Mouse (Mus musculus): ENCODE results near the gene Hnrnpd. TPM values are rescaled to one million over a fixed set of nuclear protein-coding genes. Genes with fewer than 3 reads are reported as not detected.

The Hnrnpd gene
- polyA plus RNA-seq, 1 experiment from 2014 or later: 196 TPM

DNA sequence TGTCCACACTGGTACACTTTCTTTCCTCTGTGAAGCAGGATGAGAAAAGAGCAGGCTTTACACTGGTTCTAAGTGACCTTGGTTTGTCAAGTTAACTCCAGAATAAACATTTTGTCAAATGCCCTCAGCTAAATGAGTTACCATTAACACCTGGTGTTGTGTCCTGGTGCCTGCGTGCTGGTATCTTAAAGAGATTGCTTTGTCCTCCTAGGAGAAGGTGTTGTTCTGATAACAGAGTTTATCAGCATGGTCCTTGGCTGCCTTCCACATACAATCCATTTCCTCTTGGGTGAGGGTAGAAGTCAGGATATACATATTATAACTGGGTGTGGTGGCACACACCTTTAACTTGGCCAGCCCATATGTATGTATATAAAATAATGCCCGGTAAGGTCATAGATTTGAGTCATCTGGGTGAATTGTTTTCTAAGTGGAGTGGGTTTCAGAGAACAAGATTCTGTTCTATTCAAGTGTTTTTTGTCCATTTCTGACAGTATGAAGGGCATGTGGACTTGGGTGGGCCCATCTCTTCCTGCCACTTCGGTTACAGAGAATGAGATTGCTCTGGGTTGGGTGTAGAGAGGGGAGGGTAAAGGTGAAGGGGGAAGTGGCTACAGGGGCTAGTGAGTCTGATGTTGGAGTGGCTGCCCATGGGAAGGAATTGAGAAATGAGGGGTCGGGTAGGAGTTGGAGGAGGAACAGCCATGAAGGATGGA is 27.7 kb upstream of the Hnrnpd start:
- WGBS: 78% methylated on average over 4 of the region's 4 CpGs
- no peak for TF ChIP-seq CTCF (IDR thresholded peaks at IDR 0.05; ENCODE audit: low read depth)
- H3K9me3 ChIP-seq (ENCODE audit: low read depth, low read length): no peaks in the 10 kb centered on the region
- DNase-seq (no peak), ATAC-seq (ENCODE audit: insufficient read depth) (no peak)
- no peaks in the 10 kb centered on the region for H3K36me3 ChIP-seq (ENCODE audit: insufficient read depth)
- no peak overlapping the region for H3K9ac ChIP-seq
- no peaks in the 10 kb centered on the region for H3K27me3 ChIP-seq (ENCODE audit: insufficient read depth, low read length)
- no peak overlapping the region for H3K4me3 ChIP-seq (ENCODE audit: low read depth, low read length)
- no peak overlapping the region for H3K4me2 ChIP-seq
- H3K4me1 ChIP-seq (ENCODE audit: insufficient read depth): no peaks in the 10 kb centered on the region
- no peak overlapping the region for H3K27ac ChIP-seq (ENCODE audit: low read depth)

DNA sequence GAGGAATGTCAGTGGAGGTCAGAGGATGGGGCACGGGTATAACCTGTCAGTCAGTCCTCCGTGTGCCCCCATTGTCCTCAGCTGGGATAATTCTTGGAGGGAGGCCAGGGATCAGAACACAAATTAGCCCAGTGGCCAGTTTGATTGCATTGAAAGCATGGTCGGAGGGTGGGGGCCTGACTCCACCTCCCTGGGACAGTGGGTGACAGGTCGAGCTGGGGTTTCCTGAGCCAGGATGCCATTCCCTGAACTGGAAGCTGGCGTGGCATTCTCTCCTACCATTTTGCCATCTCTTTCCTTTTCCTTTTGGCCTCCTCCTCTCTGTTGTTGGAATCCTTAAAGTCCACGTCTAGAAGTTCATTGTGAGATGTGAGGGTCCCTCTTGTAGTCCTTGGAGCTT is 27.2 kb upstream of the Hnrnpd start:
- no peak overlapping the region for H3K4me2 ChIP-seq
- H3K9ac ChIP-seq: no peak overlapping the region
- no peaks in the 10 kb centered on the region for H3K9me3 ChIP-seq (ENCODE audit: low read depth, low read length)
- 73% methylated on average over 6 of the region's 6 CpGs for WGBS
- no peak for TF ChIP-seq CTCF (IDR thresholded peaks at IDR 0.05; ENCODE audit: low read depth)
- no peaks in the 10 kb centered on the region for H3K36me3 ChIP-seq (ENCODE audit: insufficient read depth)
- H3K27me3 ChIP-seq (ENCODE audit: insufficient read depth, low read length): no peaks in the 10 kb centered on the region
- no peak overlapping the region for H3K4me3 ChIP-seq (ENCODE audit: low read depth, low read length)
- DNase-seq (no peak), ATAC-seq (ENCODE audit: insufficient read depth) (no peak)
- H3K27ac ChIP-seq (ENCODE audit: low read depth): no peak overlapping the region
- no peaks in the 10 kb centered on the region for H3K4me1 ChIP-seq (ENCODE audit: insufficient read depth)

DNA sequence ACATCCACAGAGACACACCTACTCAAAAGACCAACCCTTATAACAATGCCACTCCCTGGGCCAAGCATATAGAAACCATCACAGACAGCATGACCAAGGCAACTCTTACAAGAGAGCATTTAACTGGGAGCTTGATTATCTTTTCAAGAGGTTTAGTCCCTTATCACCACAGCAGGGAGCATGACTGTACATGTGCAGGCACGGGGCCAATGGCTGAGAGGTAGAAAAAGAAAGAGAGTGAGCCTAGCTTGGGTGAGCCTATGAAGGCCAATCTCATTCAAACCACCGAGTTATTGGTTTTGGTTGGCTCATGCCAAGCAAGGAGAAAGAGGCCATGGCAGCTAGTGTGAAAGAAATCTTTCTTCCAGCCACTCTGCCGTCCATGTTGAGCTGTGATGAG is 26.7 kb upstream of the Hnrnpd start:
- no peak overlapping the region for H3K4me2 ChIP-seq
- TF ChIP-seq CTCF (IDR thresholded peaks at IDR 0.05; ENCODE audit: low read depth): no peak
- no peaks in the 10 kb centered on the region for H3K36me3 ChIP-seq (ENCODE audit: insufficient read depth)
- no peak overlapping the region for H3K4me3 ChIP-seq (ENCODE audit: low read depth, low read length)
- H3K4me1 ChIP-seq (ENCODE audit: insufficient read depth): no peaks in the 10 kb centered on the region
- DNase-seq: no peak
- no peak for ATAC-seq (ENCODE audit: insufficient read depth)
- H3K9me3 ChIP-seq (ENCODE audit: low read depth, low read length): no peaks in the 10 kb centered on the region
- no peaks in the 10 kb centered on the region for H3K27me3 ChIP-seq (ENCODE audit: insufficient read depth, low read length)
- WGBS: 57% methylated on average over 3 of the region's 3 CpGs
- no peak overlapping the region for H3K27ac ChIP-seq (ENCODE audit: low read depth)
- H3K9ac ChIP-seq: no peak overlapping the region

DNA sequence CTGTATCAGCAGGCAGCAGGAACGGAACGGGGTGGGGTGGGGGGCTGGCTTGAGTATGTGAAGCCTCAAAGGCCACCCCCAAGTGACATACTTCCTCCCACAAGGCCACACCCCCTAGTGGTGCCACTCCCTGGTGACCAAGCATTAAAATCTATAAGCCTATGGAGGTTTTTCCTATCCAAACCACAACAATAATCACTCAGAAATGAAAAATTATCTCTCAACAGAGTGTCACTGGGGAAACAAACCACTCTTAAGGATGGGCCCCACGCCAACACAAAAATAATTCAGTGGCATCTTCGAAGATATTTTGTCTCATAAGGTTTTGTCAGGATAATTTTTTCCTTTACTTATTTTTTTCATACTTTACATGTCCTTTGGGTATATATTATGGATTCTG is 25.2 kb upstream of the Hnrnpd start:
- no peak overlapping the region for H3K4me2 ChIP-seq
- 73% methylated on average over 4 of the region's 4 CpGs for WGBS
- no peak for TF ChIP-seq CTCF (IDR thresholded peaks at IDR 0.05; ENCODE audit: low read depth)
- ATAC-seq (ENCODE audit: insufficient read depth) (no peak), DNase-seq (no peak)
- no peaks in the 10 kb centered on the region for H3K27me3 ChIP-seq (ENCODE audit: insufficient read depth, low read length)
- no peak overlapping the region for H3K9ac ChIP-seq
- no peak overlapping the region for H3K4me3 ChIP-seq (ENCODE audit: low read depth, low read length)
- H3K4me1 ChIP-seq (ENCODE audit: insufficient read depth): no peaks in the 10 kb centered on the region
- H3K36me3 ChIP-seq (ENCODE audit: insufficient read depth): no peaks in the 10 kb centered on the region
- H3K27ac ChIP-seq (ENCODE audit: low read depth): no peak overlapping the region
- no peaks in the 10 kb centered on the region for H3K9me3 ChIP-seq (ENCODE audit: low read depth, low read length)

DNA sequence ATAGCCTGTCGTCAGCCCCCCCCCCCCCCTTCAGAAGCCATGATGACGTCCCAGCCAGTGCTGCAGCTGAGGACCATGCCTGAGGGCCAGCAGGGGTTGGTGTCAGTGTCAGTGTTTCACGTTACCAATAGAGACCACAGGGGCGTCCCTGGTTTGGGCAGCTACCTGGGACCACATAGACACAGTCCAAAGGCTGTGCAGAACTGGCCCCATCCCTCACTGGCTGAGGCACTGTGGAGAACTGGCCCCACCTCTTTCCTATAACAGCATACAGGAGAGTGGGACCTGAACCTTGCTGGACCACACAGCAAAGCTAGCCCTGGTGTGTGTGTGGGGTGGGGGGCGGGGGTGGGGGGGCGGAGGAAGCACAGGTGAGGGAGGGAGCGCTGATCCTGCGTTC is 21.8 kb upstream of the Hnrnpd start:
- 0 out of 2 replicates have a peak, but pooled peaks cover 3% of the 10 kb centered on the region for H3K9me3 ChIP-seq (ENCODE audit: low read depth, low read length)
- H3K4me1 ChIP-seq (ENCODE audit: insufficient read depth): no peaks in the 10 kb centered on the region
- no peak for DNase-seq
- no peak overlapping the region for H3K9ac ChIP-seq
- no peaks in the 10 kb centered on the region for H3K36me3 ChIP-seq (ENCODE audit: insufficient read depth)
- H3K4me2 ChIP-seq: no peak overlapping the region
- no peak overlapping the region for H3K4me3 ChIP-seq (ENCODE audit: low read depth, low read length)
- WGBS: 36% methylated on average over 8 of the region's 8 CpGs
- TF ChIP-seq CTCF (IDR thresholded peaks at IDR 0.05; ENCODE audit: low read depth): no peak
- H3K27ac ChIP-seq (ENCODE audit: low read depth): no peak overlapping the region
- no peaks in the 10 kb centered on the region for H3K27me3 ChIP-seq (ENCODE audit: insufficient read depth, low read length)
- ATAC-seq (ENCODE audit: insufficient read depth): no peak

DNA sequence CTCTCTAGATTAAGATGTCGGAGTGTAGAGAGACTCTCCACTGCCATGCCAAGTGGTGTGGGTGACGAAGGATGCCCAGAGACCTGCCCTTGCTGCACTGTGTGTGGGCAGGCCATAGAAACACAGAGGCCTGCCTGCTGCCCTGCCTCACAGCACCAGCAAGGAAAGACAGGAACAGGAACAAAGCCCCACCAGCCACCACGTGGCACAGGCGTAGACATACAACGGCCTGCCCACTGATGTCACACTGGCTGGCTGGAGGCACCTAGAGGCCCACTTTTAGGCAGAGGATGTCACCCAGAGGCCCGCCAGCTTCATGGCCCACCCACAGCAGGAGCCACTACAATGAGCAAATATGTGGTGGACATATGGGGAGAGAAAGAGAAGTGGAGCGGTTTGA is 21.3 kb upstream of the Hnrnpd start:
- Histone ChIP-seq H3K36me3 (ENCODE audit: insufficient read depth) (no peaks in the 10 kb centered on the region), H3K4me1 (ENCODE audit: insufficient read depth) (no peaks in the 10 kb centered on the region), H3K9me3 (ENCODE audit: low read depth, low read length) (0 out of 2 replicates have a peak, but pooled peaks cover 3% of the 10 kb centered on the region), H3K27ac (ENCODE audit: low read depth) (no peak overlapping the region), H3K4me2 (no peak overlapping the region), H3K4me3 (ENCODE audit: low read depth, low read length) (no peak overlapping the region), H3K27me3 (ENCODE audit: insufficient read depth, low read length) (no peaks in the 10 kb centered on the region), H3K9ac (no peak overlapping the region)
- no peak for TF ChIP-seq CTCF (IDR thresholded peaks at IDR 0.05; ENCODE audit: low read depth)
- DNase-seq: no peak
- 72% methylated on average over 7 of the region's 7 CpGs for WGBS
- ATAC-seq (ENCODE audit: insufficient read depth): no peak

DNA sequence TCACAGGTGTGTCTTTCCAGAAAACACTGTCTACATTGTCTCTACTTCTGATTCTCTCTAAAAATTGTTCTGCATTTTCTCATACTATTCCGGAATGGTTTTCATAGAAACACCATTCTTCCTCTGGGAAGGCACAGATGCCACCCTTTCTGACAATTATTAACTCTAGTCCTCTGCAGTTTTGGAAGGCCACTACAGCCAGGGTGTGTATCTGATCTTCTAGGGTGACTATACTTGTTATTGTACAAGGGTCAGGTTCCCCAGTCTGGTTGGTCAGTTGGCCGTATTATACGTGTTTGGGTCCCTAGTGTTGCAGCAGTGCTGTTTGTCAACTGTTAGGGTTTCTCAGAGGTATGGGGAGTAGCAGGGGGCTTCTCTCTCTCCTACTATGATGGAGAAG is 15.9 kb upstream of the Hnrnpd start:
- H3K27me3 ChIP-seq (ENCODE audit: insufficient read depth, low read length): no peaks in the 10 kb centered on the region
- H3K4me2 ChIP-seq: no peak overlapping the region
- no peak overlapping the region for H3K4me3 ChIP-seq (ENCODE audit: low read depth, low read length)
- H3K4me1 ChIP-seq (ENCODE audit: insufficient read depth): no peaks in the 10 kb centered on the region
- no peak overlapping the region for H3K27ac ChIP-seq (ENCODE audit: low read depth)
- 93% methylated on average over 3 of the region's 3 CpGs for WGBS
- H3K9ac ChIP-seq: no peak overlapping the region
- no peak for TF ChIP-seq CTCF (IDR thresholded peaks at IDR 0.05; ENCODE audit: low read depth)
- 0 out of 2 replicates have a peak, but pooled peaks cover 3% of the 10 kb centered on the region for H3K9me3 ChIP-seq (ENCODE audit: low read depth, low read length)
- no peak for ATAC-seq (ENCODE audit: insufficient read depth)
- no peak for DNase-seq
- no peaks in the 10 kb centered on the region for H3K36me3 ChIP-seq (ENCODE audit: insufficient read depth)
